Mouse (Mus musculus) limb, embryonic 14.5 days (tissue): ENCODE data around the gene Icam1. TPM values are rescaled to one million over a fixed set of nuclear protein-coding genes. Genes with fewer than 3 reads are reported as not detected.

ENCODE experiments used
- ATAC-seq: fragments of 200-750 bp; cut with Nextera tagmentation; 2 replicates; pipeline ENCODE4 v1.8.0; 2017; ENCODE audit warnings: low read depth, moderate number of reproducible peaks, moderate TSS enrichment; ENCODE audit not compliant: low FRiP score
- DNase-seq: peaks from one replicate; pipeline ENCODE4 v3.0.0-alpha.2; 2015; ENCODE audit warnings: low spot score
- H3K27ac ChIP-seq: fragments of 300-500 bp; sonication (generic); replicated peaks from 2 replicates; pipeline ENCODE4 v1.5.1; 2014; ENCODE audit warnings: low read depth, mild to moderate bottlenecking, low read length, moderate library complexity, mixed read lengths
- H3K27me3 ChIP-seq: fragments of 300-500 bp; sonication (generic); 2 replicates; pipeline ENCODE4 v1.6.1; 2014; ENCODE audit warnings: low read length, mixed read lengths; ENCODE audit not compliant: control insufficient read depth, insufficient read depth
- H3K36me3 ChIP-seq: fragments of 300-500 bp; sonication (generic); 2 replicates; pipeline ENCODE4 v1.6.1; 2014; ENCODE audit warnings: mild to moderate bottlenecking, low read length, moderate library complexity, mixed read lengths; ENCODE audit not compliant: control insufficient read depth, insufficient read depth
- H3K4me1 ChIP-seq: fragments of 300-500 bp; sonication (generic); 2 replicates; pipeline ENCODE4 v1.6.1; 2014; ENCODE audit warnings: antibody characterized with exemption, low read length, mixed read lengths; ENCODE audit not compliant: control insufficient read depth, insufficient read depth
- H3K4me2 ChIP-seq: fragments of 300-500 bp; sonication (generic); replicated peaks from 2 replicates; pipeline ENCODE4 v1.6.1; 2014; ENCODE audit warnings: low read depth, mild to moderate bottlenecking, low read length, moderate library complexity; ENCODE audit not compliant: severe bottlenecking
- H3K4me3 ChIP-seq: fragments of 300-500 bp; sonication (generic); replicated peaks from 2 replicates; pipeline ENCODE4 v1.5.1; 2014; ENCODE audit warnings: low read length
- H3K9ac ChIP-seq: fragments of 300-500 bp; sonication (generic); 2 replicates; pipeline ENCODE4 v1.6.1; 2014; ENCODE audit warnings: mild to moderate bottlenecking, low read depth, low read length, moderate library complexity; ENCODE audit not compliant: severe bottlenecking
- H3K9me3 ChIP-seq: fragments of 300-500 bp; sonication (generic); 2 replicates; pipeline ENCODE4 v1.6.1; 2016; ENCODE audit warnings: low read length; ENCODE audit not compliant: control insufficient read depth
- POLR2A ChIP-seq: fragments of 200-500 bp; IDR thresholded peaks from 2 replicates; pipeline ENCODE4 v1.8.0; 2012; ENCODE audit warnings: inconsistent platforms, mild to moderate bottlenecking, moderate library complexity, borderline replicate concordance; ENCODE audit not compliant: insufficient read depth, insufficient read length; ENCODE audit errors: extremely low read depth
- WGBS: fragments of 180-500 bp; shearing (Covaris S2); extraction: QIAGEN DNeasy Blood & Tissue Kit; methylation state at CpG from one replicate; pipeline ENCODE4 v1.1.7; 2014; 5-methylcytosine and 5-hydroxymethylcytosine counted together
- polyA plus RNA-seq, 2 experiments: library from polyadenylated mRNA; depleted of rRNA in 1 of 2; stranded (reverse) in 1 of 2; unstranded in 1 of 2; fragments of >200 nt; fragmentation: Nextera tagmentation in 1 of 2; extraction: Ambion mirVana in 1 of 2; gene quantifications; 2 replicates each; pipeline versions ENCODE4 v1.2.1 to v1.2.3; 2012 to 2014

Icam1 gene
- polyA plus RNA-seq, 2 experiments = 15.5 to 18.3 TPM

- WGBS = 3% methylated on average over 36 of the region's 37 CpGs
- ATAC-seq (no peak), DNase-seq (peak; percentile 58)
- Histone ChIP-seq H3K36me3 (no peaks in the 10 kb centered on the region), H3K9me3 (no peaks in the 10 kb centered on the region), H3K9ac (peak within 1 kb of the TSS; percentile 9; the same call in 1 of the 2 replicates), H3K27ac (no peak within 1 kb of the TSS), H3K4me3 (peak within 1 kb of the TSS; percentile 49), H3K4me2 (peak within 1 kb of the TSS; percentile 92), H3K4me1 (peaks cover 25% of the 10 kb centered on the region), H3K27me3 (peaks cover 46% of the 10 kb centered on the region)
- no peak for TF ChIP-seq POLR2A
These were observed 13.7 kb downstream of the Icam1 start, which contains the start of gene Icam4 for GRCm38 (mm10) chr9:21029291-21030054. Gene Icam4, plus strand, starts transcription at chr9:21029373.

- DNase-seq (no peak), ATAC-seq (no peak)
- Histone ChIP-seq H3K4me1 (peaks cover 25% of the 10 kb centered on the region), H3K36me3 (no peaks in the 10 kb centered on the region), H3K27ac (no peak overlapping the region), H3K27me3 (peaks cover 52% of the 10 kb centered on the region), H3K9ac (no peak overlapping the region), H3K9me3 (no peaks in the 10 kb centered on the region), H3K4me2 (peak overlapping the region; percentile 92), H3K4me3 (peak overlapping the region; percentile 49)
- 21% methylated on average over 22 of the region's 22 CpGs for WGBS
- no peak for TF ChIP-seq POLR2A
These were observed 14.3 kb downstream of the Icam1 start for GRCm38 (mm10) chr9:21030055-21030600.

- peaks cover 25% of the 10 kb centered on the region for H3K4me1 ChIP-seq
- peak; percentile 72 for ATAC-seq
- no peak overlapping the region for H3K9ac ChIP-seq
These were observed 15.0 kb downstream of the Icam1 start for GRCm38 (mm10) chr9:21030781-21031250.

GRCm38 (mm10) chr9:21031251-21031895, 15.6 kb downstream of the Icam1 start:
- peak; percentile 53 for DNase-seq
- WGBS = under 1% methylated on average over 36 of the region's 36 CpGs
- Histone ChIP-seq H3K4me1 (peaks cover 25% of the 10 kb centered on the region), H3K36me3 (no peaks in the 10 kb centered on the region), H3K4me3 (peak overlapping the region; percentile 49), H3K9ac (0 out of 2 replicates have a peak overlapping the region, but pooled peaks have one; percentile 4), H3K27ac (no peak overlapping the region), H3K9me3 (no peaks in the 10 kb centered on the region), H3K4me2 (peak overlapping the region; percentile 92), H3K27me3 (peaks cover 65% of the 10 kb centered on the region)
- ATAC-seq = peak; percentile 41
- TF ChIP-seq POLR2A = no peak

More at GRCm38 (mm10) chr9:21030781-21031250, 15.0 kb downstream of the Icam1 start:
- Histone ChIP-seq H3K36me3 (no peaks in the 10 kb centered on the region), H3K4me3 (peak overlapping the region; percentile 49), H3K4me2 (peak overlapping the region; percentile 92), H3K9me3 (no peaks in the 10 kb centered on the region), H3K27ac (no peak overlapping the region), H3K27me3 (peaks cover 59% of the 10 kb centered on the region)
- WGBS = under 1% methylated on average over 13 of the region's 13 CpGs
- peak; percentile 93 for DNase-seq
- TF ChIP-seq POLR2A = no peak

- no peak for DNase-seq
These were observed 16.1 kb downstream of the Icam1 start, which contains the start of gene Icam5 for GRCm38 (mm10) chr9:21031896-21032351. Gene Icam5, plus strand, starts transcription at chr9:21032073.

More at GRCm38 (mm10) chr9:21031896-21032351, 16.1 kb downstream of the Icam1 start, which contains the start of gene Icam5:
- H3K27me3 ChIP-seq = peaks cover 70% of the 10 kb centered on the region
- H3K4me1 ChIP-seq = peaks cover 30% of the 10 kb centered on the region
- no peak for ATAC-seq
- peak within 1 kb of the TSS; percentile 92 for H3K4me2 ChIP-seq
- TF ChIP-seq POLR2A = no peak
- 0 out of 2 replicates have a peak within 1 kb of the TSS, but pooled peaks have one; percentile 4 for H3K9ac ChIP-seq
- H3K27ac ChIP-seq = no peak within 1 kb of the TSS
- H3K4me3 ChIP-seq = peak within 1 kb of the TSS; percentile 49
- H3K9me3 ChIP-seq = no peaks in the 10 kb centered on the region
- WGBS = under 1% methylated on average over 34 of the region's 35 CpGs
- H3K36me3 ChIP-seq = no peaks in the 10 kb centered on the region
